Mouse (Mus musculus) ES-Bruce4 (cell line): Measurements from ENCODE around the gene Pde8a.

Experiments
- CTCF ChIP-seq: IDR thresholded peaks from one replicate; pipeline ENCODE4 v1.8.1; 2011; ENCODE audit warnings: low read depth, low read length
- POLR2A ChIP-seq: IDR thresholded peaks from one replicate; pipeline ENCODE4 v1.8.1; 2011; ENCODE audit warnings: low read length; ENCODE audit not compliant: insufficient read depth

DNA sequence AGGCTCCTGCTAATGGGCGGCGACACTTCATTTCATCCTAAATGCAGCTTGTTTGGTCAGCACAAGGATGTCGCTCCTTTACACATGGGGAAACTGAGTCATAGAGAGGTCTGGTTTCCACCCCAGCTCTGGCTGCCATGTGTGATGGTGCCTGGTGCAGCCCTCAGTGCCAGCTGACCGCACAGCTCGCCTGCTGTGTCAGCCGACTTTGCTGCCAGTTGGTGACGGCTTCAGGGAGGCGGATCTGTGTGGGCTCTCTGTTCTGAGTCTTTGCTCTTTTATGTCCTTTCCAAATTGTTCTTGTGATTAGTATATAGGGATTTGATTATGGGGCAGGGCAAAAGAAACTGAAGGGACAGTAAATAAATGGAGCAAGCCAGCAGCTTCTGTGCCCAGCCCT lies 94.3 kb downstream of the Pde8a start:
- no peak for TF ChIP-seq CTCF
- no peak for TF ChIP-seq POLR2A
